Mouse (Mus musculus) central nervous system, embryonic 11.5 days (tissue): Measurements from ENCODE around the gene Trmu. TPM values are rescaled to one million over a fixed set of nuclear protein-coding genes. Genes with fewer than 3 reads are reported as not detected.

Experiments
- polyA plus RNA-seq: library from polyadenylated mRNA; depleted of rRNA; stranded (reverse); fragments of >200 nt; gene quantifications from 2 replicates; pipeline ENCODE4 v1.2.3, GENCODE M21; 2012; rRNA removed

The Trmu gene
- 53.7 and 60.2 TPM in 2 replicates for polyA plus RNA-seq

DNA sequence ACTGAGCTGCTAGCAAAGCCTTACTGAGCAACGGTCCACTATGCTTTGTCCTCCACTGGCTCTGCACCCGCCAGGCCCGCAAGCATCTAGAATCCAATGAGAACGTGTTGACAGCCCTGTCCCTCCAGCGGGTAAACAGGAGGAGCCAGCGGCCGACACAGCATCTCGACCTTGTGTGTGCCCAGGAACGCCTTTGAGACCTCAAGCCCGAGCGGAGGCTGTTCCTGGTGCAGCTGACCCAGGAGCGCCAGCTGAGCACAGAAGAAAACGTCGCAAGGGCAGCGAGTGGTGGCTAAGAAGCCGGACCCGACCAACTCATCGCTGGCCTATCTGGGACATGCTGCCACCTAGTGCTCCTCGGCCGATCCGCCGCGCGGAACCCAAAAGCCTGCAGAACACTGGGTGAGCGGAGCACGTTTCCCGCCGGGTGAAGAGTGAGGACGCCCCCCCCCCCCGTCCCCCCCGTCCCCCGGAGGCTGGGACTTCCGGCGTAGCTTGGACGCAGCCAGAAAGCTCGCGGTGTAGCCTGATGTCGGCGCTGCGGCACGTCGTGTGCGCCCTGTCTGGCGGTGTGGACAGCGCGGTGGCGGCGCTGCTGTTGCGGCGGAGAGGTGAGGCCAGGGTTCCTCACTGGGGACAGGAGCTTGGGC, at the start of gene Trmu:
Gene Trmu (plus strand): TSS at position 465 of the 650 bp plus-strand sequence.

DNA sequence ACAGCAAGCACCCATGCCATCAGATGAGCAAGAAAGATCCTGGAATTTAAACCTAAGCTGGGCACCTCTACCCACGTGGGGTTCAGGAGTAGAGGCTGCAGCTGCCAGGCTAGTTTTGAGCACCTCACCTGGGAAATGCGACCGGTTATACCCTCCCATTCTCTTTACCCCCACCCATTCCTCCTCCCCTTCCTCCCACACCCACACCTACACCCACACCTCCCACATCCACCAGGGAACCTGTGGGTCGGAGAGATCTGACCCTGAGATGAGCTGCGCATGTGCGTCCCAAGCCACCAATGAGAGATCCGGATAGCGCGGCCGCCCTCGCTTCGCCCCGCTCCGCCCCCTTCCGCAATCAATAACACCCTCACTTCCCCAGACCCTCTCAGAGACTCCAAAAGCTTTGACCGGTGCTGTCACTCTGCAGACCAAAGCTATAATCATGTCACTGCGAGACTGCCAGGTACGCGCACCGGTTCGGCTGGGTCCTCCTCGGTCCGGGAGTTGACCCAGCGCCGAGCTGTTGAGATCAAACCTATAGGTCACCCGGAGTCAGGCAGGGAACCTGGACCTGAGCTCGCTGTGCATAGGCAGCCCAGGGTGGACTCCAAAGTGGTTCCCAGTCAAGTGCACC, 47.0 kb upstream of the Trmu start, which contains the start of gene Ttc38:
Gene Ttc38 (plus strand): TSS at position 353 of the 637 bp plus-strand sequence.

GRCm38 (mm10) chr15:85859490-85860031, 19.6 kb upstream of the Trmu start, which contains the start of gene Gtse1:
Gtse1 (plus strand) TSS chr15:85859745.

Other genes starting within 250 kb of the Trmu start
- 0.20 and 0.58 TPM in 2 replicates for gene Ppara, start 144.3 kb upstream of the Trmu start, polyA plus RNA-seq
- 15.3 and 15.5 TPM in 2 replicates for gene Cdpf1, start 67.6 kb upstream of the Trmu start, polyA plus RNA-seq
- 0.07 and 0.11 TPM in 2 replicates for gene Pkdrej, start 57.6 kb upstream of the Trmu start, polyA plus RNA-seq
- 2.2 and 3.5 TPM in 2 replicates for gene Ttc38, start 47.0 kb upstream of the Trmu start, polyA plus RNA-seq
- gene Gtse1, start 19.6 kb upstream of the Trmu start, polyA plus RNA-seq, result 34.7 and 37.0 TPM in 2 replicates
- 9.7 and 12.7 TPM in 2 replicates for gene Celsr1, start 154.5 kb downstream of the Trmu start, polyA plus RNA-seq
- gene Gramd4, start 178.4 kb downstream of the Trmu start, polyA plus RNA-seq, result 23.2 and 23.7 TPM in 2 replicates